Mouse (Mus musculus) urinary bladder, postnatal 14 days (tissue): ENCODE measurements around the gene Ebf4.
A peak's percentile ranks its signal among the peaks of the same experiment; 100 is the strongest.

Experiments
- DNase-seq: peaks from one replicate; pipeline ENCODE4 v3.0.0; 2021; ENCODE audit warnings: low spot score

The Ebf4 gene

DNA sequence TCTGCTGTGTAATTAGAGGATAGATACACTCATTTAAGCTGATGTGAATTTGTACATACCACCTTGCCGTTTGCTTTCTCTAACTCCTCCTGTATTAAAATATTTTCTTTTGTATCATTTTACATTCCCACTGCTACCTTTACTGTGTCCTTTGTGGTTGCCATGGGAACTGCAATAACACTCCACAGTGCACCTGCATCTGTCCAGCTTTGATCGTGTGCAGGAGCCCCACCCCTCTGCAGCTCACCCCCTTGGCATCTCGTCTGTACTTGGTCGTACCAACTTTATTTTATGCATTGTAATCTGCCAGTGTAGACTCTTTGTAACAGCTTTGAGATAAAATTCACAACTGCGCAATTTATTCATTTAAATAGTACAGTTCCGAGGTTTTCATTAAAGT lies 88.9 kb downstream of the Ebf4 start:
- no peak for DNase-seq

DNA sequence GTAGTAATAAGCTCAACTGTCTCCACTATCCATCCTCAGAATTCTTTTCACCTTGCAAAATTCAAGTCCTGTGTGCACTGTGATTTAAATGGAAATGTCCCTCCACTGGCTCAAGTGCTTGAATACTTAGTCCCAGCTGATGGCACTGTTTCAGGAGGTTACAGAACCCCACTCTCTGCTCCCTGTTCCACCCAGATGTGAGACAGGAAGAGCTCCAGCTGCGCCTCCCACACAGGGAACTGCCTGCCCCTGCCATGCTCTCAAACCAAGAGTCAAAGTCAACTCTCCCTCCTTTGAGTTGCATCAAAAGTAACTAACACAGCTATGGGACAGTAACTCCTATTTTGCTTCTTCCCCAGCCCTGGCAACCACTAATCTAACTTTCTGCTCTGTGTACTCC lies 91.2 kb downstream of the Ebf4 start:
- no peak for DNase-seq

DNA sequence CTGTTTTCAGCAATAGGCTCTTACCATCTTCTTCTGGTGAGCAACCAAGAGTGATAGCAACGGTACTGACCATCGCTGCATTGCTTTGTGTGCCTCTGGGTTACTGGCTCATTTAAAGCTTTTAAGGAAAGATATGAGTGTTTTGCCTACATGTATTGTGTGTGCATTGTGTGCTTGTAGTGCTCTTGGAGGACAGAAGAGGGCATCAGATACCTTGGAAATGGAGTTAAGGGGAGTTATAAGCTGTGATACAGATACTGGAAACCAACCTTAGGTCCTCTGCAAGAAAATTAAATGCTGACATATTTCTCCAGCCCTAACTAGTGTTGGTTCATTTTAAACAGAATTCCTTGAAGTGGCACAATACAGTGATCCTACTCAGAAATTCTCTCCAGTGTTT lies 93.8 kb downstream of the Ebf4 start:
- no peak for DNase-seq

GRCm38 (mm10) chr2:130390993-130391625 lies 96.1 kb downstream of the Ebf4 start:
- no peak for DNase-seq

GRCm38 (mm10) chr2:130392836-130393235 lies 97.9 kb downstream of the Ebf4 start:
- no peak for DNase-seq

DNA sequence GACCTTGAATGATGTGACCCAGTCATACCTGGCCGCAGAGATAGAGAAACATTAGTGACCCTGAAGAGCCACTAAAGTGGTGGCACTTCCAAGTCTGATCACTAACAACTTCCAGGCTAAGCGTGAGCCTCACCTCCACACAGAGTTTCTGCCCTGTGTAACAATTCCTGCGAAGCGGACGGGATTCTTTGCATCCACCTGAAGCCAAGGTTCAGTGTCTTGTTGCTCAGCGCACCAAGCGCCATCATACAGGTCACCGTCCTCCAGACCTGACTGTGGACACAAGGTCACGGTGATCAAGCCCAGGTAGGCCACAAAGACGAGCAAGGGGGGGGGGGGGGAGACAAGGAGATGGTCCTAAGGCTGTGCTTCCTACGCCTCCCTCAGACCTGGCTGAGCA lies 100.7 kb downstream of the Ebf4 start:
- DNase-seq = no peak

- peak; percentile 38 for DNase-seq
These were observed 102.4 kb downstream of the Ebf4 start, which contains the start of gene Cpxm1 for GRCm38 (mm10) chr2:130397186-130397985. Gene Cpxm1, minus strand, starts transcription at chr2:130397574.

DNA sequence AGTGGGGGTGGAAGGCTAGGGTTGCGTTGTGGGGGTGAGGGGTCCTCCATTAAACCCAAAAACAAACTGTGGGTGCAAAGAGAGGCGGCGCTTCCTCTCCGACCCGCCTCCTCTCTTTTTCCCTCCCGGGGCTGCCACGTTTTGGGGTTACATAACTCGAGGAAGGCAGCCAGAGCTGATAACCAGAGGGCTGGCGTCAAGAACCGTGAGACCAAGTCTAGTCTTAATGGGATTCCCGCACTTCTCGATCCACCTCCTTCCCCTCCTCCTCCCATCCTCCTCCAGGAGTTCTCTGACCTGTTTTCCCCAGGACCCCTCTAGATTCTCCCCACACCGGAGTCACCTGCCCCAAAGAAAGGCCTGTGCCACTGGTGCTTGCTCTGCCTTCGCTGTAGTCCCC lies 103.1 kb downstream of the Ebf4 start:
- DNase-seq = peak; percentile 60

DNA sequence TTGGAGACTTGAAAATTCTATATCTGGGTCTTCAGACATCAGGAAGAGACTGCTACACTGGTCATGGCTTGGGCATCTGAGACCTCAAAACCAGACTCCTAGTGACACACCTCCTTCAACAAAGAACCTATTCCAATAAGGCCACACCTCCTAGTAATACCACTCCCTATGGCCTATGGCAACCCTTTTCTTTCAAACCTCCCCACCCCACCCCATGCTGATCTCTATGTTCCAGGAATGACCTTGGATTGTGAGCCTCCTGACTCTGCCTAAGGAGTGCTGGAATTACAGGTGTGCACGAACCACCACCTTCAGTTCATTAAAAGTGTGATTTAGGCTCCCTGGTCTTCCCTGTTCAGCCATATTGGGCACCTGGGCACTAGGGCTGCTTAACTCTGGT lies 105.1 kb downstream of the Ebf4 start:
- DNase-seq = no peak

GRCm38 (mm10) chr2:130401891-130402290 lies 106.9 kb downstream of the Ebf4 start:
- DNase-seq = no peak

- no peak for DNase-seq
These were observed 110.0 kb downstream of the Ebf4 start, which contains the start of the genes Gm28372 and 1700020A23Rik for GRCm38 (mm10) chr2:130404939-130405338. Gene Gm28372, plus strand, starts transcription at chr2:130405239. Gene 1700020A23Rik, plus strand, starts transcription at chr2:130405259.

- DNase-seq = no peak
These were observed 111.2 kb downstream of the Ebf4 start, which contains the start of gene Tmem239 for GRCm38 (mm10) chr2:130406178-130406577. Gene Tmem239, plus strand, starts transcription at chr2:130406478.

DNA sequence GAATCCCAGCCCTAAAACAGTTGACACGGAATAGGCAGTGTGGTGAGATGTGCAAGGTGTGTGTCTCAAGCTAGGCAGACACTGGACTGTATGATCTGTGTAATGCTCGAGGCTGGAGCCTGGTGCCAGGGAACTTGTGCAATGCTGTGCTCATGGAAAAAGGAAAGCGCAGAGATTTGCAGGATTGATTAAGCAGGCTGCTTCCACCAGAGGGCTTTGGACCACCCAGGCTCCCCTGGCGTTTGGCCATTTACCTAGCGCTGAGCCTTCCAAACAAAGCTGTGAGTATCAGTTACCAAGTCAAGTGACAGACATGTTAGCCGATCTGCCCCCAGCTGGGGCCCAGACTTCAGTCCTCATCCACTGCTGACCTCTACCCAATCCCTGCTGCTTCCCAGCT lies 113.2 kb downstream of the Ebf4 start:
- DNase-seq = no peak

DNA sequence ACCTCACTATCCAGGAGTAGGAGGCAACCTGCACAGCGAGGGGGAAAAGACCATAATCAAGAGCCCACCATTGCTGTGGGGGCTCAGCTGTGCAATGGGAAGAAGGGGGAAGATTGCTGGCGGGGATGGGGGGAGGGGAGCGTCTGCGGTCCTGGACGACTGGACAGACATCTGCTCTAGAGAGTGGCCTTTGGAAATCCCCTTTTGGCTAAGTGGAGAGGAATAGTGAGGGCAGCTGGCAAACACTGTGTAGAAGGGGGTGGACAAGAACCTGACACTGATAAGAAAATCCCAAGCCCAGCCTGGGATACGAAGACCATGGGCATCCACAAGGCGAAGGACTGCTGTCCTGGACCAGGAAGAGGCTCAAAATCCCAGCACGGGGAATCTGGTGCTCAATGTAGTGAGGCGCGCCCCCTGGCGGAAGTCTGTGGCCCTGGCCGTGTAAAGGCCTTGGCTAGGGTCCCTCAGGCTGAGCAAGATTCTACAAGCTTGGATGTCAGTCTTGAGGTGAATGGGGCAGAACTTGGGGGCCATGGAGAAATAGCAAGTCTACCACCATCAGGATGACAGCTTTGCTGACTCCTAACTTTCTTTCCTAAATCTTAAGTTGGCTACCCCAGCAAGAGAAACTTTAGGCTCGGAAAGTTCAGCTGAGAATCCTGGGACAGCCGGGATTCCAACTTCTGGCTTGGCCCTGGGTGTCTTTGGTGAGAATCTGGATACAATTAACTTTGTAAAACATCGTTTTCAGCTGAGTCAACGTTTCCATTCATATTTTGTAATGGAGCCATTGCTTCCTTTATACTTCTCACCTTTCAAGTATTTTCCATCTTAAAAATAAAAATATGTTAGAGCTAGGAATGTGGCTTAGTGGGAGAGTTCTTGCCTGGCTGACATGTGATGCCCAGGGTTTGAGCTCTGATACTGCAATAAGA lies 116.9 kb downstream of the Ebf4 start:
- peak; percentile 85 for DNase-seq

- no peak for DNase-seq
These were observed 117.8 kb downstream of the Ebf4 start for GRCm38 (mm10) chr2:130412775-130413174.

GRCm38 (mm10) chr2:130414094-130414856 lies 119.3 kb downstream of the Ebf4 start:
- DNase-seq = no peak
